Mouse (Mus musculus) midbrain, embryonic 10.5 days (tissue): ENCODE measurements at regions not wholly inside any gene's neighbourhood (a gene's known extent, or its start where the extent isn't known, plus 50 kb on each side); places are given as distances from the start of the nearest gene placed in this dataset.

ENCODE experiments used
- DNase-seq: peaks from one replicate; pipeline ENCODE4 v3.0.0-alpha.2; 2017; ENCODE audit warnings: low spot score
- H3K27ac ChIP-seq: fragments of 300-500 bp; sonication (generic); replicated peaks from 2 replicates; pipeline ENCODE4 v1.5.1; 2016; ENCODE audit warnings: mild to moderate bottlenecking
- H3K27me3 ChIP-seq: fragments of 300-500 bp; sonication (generic); 2 replicates; pipeline ENCODE4 v1.6.1; 2016; ENCODE audit warnings: low read depth, mild to moderate bottlenecking; ENCODE audit not compliant: poor library complexity, severe bottlenecking
- H3K36me3 ChIP-seq: fragments of 300-500 bp; sonication (generic); 2 replicates; pipeline ENCODE4 v1.6.1; 2016; ENCODE audit warnings: mild to moderate bottlenecking, moderate library complexity
- H3K4me1 ChIP-seq: fragments of 300-500 bp; sonication (generic); 2 replicates; pipeline ENCODE4 v1.6.1; 2016
- H3K4me3 ChIP-seq: fragments of 300-500 bp; sonication (generic); 2 replicates; pipeline ENCODE4 v1.5.1; 2016; ENCODE audit warnings: mild to moderate bottlenecking, moderate library complexity
- H3K9me3 ChIP-seq: fragments of 300-500 bp; sonication (generic); replicated peaks from 2 replicates; pipeline ENCODE4 v1.6.1; 2016; ENCODE audit warnings: mild to moderate bottlenecking
- WGBS: fragments of 180-500 bp; shearing (Covaris S2); methylation state at CpG from one replicate; pipeline ENCODE4 v1.1.7; 2016; 5-methylcytosine and 5-hydroxymethylcytosine counted together

- no peak overlapping the region for H3K4me3 ChIP-seq
- no peak for DNase-seq
- no peaks in the 10 kb centered on the region for H3K9me3 ChIP-seq
- H3K27me3 ChIP-seq, result no peaks in the 10 kb centered on the region
- H3K36me3 ChIP-seq, result no peaks in the 10 kb centered on the region
- no peaks in the 10 kb centered on the region for H3K4me1 ChIP-seq
- H3K27ac ChIP-seq, result no peak overlapping the region
- WGBS, result 92% methylated on average over 3 of the region's 3 CpGs
These were observed 75.6 kb upstream of the Epb41l3 start for GRCm38 (mm10) chr17:68999913-69000312.

GRCm38 (mm10) chr17:69004051-69004450 is 71.4 kb upstream of the Epb41l3 start:
- no peak for DNase-seq
- Histone ChIP-seq H3K4me1 (0 out of 2 replicates have a peak, but pooled peaks cover 4% of the 10 kb centered on the region), H3K36me3 (no peaks in the 10 kb centered on the region), H3K4me3 (no peak overlapping the region), H3K9me3 (no peaks in the 10 kb centered on the region), H3K27ac (no peak overlapping the region), H3K27me3 (no peaks in the 10 kb centered on the region)
- WGBS, result 89% methylated on average over 7 of the region's 7 CpGs

GRCm38 (mm10) chr17:69006272-69006671 is 69.2 kb upstream of the Epb41l3 start:
- no peaks in the 10 kb centered on the region for H3K27me3 ChIP-seq
- H3K4me1 ChIP-seq, result 0 out of 2 replicates have a peak, but pooled peaks cover 4% of the 10 kb centered on the region
- no peaks in the 10 kb centered on the region for H3K9me3 ChIP-seq
- DNase-seq, result peak; percentile 20
- H3K36me3 ChIP-seq, result no peaks in the 10 kb centered on the region
- H3K27ac ChIP-seq, result no peak overlapping the region
- H3K4me3 ChIP-seq, result no peak overlapping the region
- 40% methylated on average over 9 of the region's 9 CpGs for WGBS
